Mouse (Mus musculus): ENCODE data around the gene Chchd10.

GRCm38 (mm10) chr10:75934991-75935390 is 2.1 kb downstream of the Chchd10 start:
- TF ChIP-seq POLR2A (IDR thresholded peaks at IDR 0.05; ENCODE audit: borderline replicate concordance, extremely low read depth, insufficient read depth, insufficient read length, poor library complexity, severe bottlenecking) (no peak), CTCF (IDR thresholded peaks at IDR 0.05; ENCODE audit: borderline replicate concordance, extremely low read depth, insufficient read depth, insufficient read length) (no peak)
